In the genomic region with DNA sequence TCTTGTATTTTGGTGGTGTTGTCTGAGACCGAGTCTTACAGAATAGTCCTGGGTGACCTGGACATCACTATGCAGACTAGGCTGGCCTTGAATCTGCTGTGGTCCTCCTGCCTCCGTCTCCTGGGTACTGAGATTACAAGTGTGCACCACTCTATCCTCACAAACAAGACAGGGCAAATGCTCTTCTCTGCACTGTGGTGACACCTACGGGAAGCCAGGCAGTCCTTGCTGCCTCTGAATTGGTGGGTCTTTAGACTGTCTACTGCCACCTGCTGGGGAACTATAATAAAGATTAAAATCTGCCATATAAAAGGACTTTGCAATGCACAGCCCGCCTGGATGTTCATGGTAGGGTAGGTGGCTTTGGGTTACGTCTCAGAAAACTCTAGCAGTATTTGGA, we compare ENCODE assay signal across 8 mouse cellular contexts. TPM values are rescaled to one million over a fixed set of nuclear protein-coding genes. Genes with fewer than 3 reads are reported as not detected.
DNase-seq lines count a peak whose midpoint lies in the region; ATAC-seq and TF ChIP-seq lines count a peak whose summit lies in the region.

No protein-coding gene starts in this region.

- no peaks in the 10 kb centered on the region for H3K36me3 ChIP-seq in kidney, postnatal 0 days (ENCODE audit: insufficient read depth, low read length)
- no peaks in the 10 kb centered on the region for H3K36me3 ChIP-seq in liver, embryonic 14.5 days (replicated peaks; ENCODE audit: control insufficient read depth, insufficient read depth, low read depth)

- no peak overlapping the region for H3K4me3 ChIP-seq in kidney, postnatal 0 days (replicated peaks; ENCODE audit: low read depth, low read length)
- no peak overlapping the region for H3K4me3 ChIP-seq in liver, embryonic 14.5 days (ENCODE audit: insufficient read depth in 1 of 2, low read depth in 2 of 2, low read length in 2 of 2)

- H3K4me1 ChIP-seq in kidney, postnatal 0 days (replicated peaks; ENCODE audit: insufficient read depth, low read length), result peaks cover 6% of the 10 kb centered on the region; the same call in 1 of the 2 replicates
- 0 out of 4 replicates have a peak, but pooled peaks cover 0 to 4% of the 10 kb centered on the region in 2 experiments for H3K4me1 ChIP-seq in liver, embryonic 14.5 days (replicated peaks; ENCODE audit: control insufficient read depth in 2 of 2, insufficient read depth in 2 of 2, low read length in 1 of 2)

- TF ChIP-seq CTCF in kidney, postnatal 0 days (IDR thresholded peaks at IDR 0.05; ENCODE audit: low read depth), result peak; percentile 92
- TF ChIP-seq CTCF in liver, embryonic 14.5 days (IDR thresholded peaks at IDR 0.05; ENCODE audit: low read depth), result peak; percentile 86

- peak; percentile 71 to 75 for DNase-seq in B cell, adult 2 months
- peak; percentile 90 for DNase-seq in NIH3T3 (ENCODE audit: low read depth)
- DNase-seq in cerebellum, adult 9-11 months, result peak; percentile 42
- peak; percentile 29 to 52 for DNase-seq in heart, adult 9 months (ENCODE audit: low spot score in 2 of 2)
- peak; percentile 93 for DNase-seq in kidney, postnatal 0 days (ENCODE audit: low spot score)
- peak; percentile 57 to 64 (median 58) for DNase-seq in liver, embryonic 14.5 days (ENCODE audit: low read depth in 3 of 3, low spot score in 3 of 3)
- DNase-seq in neural tube, embryonic 10.5 days (ENCODE audit: extremely low spot score, low spot score), result peak; percentile 44
- peak; percentile 70 for DNase-seq in testis, postnatal 10 days (ENCODE audit: low spot score)

- H3K27me3 ChIP-seq in kidney, postnatal 0 days (ENCODE audit: insufficient read depth, low read length), result no peaks in the 10 kb centered on the region
- H3K27me3 ChIP-seq in liver, embryonic 14.5 days (ENCODE audit: control insufficient read depth, insufficient read depth, low read length), result peaks cover 2% of the 10 kb centered on the region; the same call in 1 of the 2 replicates

- H3K9ac ChIP-seq in kidney, postnatal 0 days (ENCODE audit: low read depth, low read length), result no peak overlapping the region
- no peak overlapping the region for H3K9ac ChIP-seq in liver, embryonic 14.5 days (replicated peaks)

- no peak overlapping the region for H3K27ac ChIP-seq in kidney, postnatal 0 days
- H3K27ac ChIP-seq in liver, embryonic 14.5 days, result no peak overlapping the region

- ATAC-seq in kidney, postnatal 0 days (replicated peaks; ENCODE audit: low FRiP score, low read depth), result peak; percentile 26; the same call in 1 of the 2 replicates
- ATAC-seq in liver, embryonic 14.5 days (ENCODE audit: insufficient read depth), result peak; percentile 31; the same call in 1 of the 2 replicates

- 33% methylated on average over 5 of the region's 5 CpGs for WGBS in kidney, postnatal 0 days
- WGBS in liver, embryonic 14.5 days (ENCODE audit: insufficient replicate concordance), result 27% methylated on average over 5 of the region's 5 CpGs

- H3K4me2 ChIP-seq in kidney, postnatal 0 days (ENCODE audit: low read length), result no peak overlapping the region
- no peak overlapping the region for H3K4me2 ChIP-seq in liver, embryonic 14.5 days (ENCODE audit: low read depth)

- no peak for TF ChIP-seq EP300 in liver, embryonic 14.5 days (IDR thresholded peaks at IDR 0.05; ENCODE audit: low read depth)

- no peaks in the 10 kb centered on the region for H3K9me3 ChIP-seq in kidney, postnatal 0 days (replicated peaks; ENCODE audit: low read length)
- no peaks in the 10 kb centered on the region for H3K9me3 ChIP-seq in liver, embryonic 14.5 days (ENCODE audit: control insufficient read depth, low read length)

RNA-seq across cellular contexts. Expression of a gene that starts 32.8 kb away (rescaled TPM):
- polyA plus RNA-seq in kidney, postnatal 0 days (2015; fragmentation: Nextera tagmentation; extraction: Ambion mirVana), result 7.3 and 8.0 TPM in 2 replicates
- polyA plus RNA-seq in liver, embryonic 14.5 days (2012; rRNA removed), result 2.8 and 4.3 TPM in 2 replicates
- 5.0 and 5.4 TPM in 2 replicates for polyA plus RNA-seq in liver, embryonic 14.5 days (2014; fragmentation: Nextera tagmentation; extraction: Ambion mirVana)

Comparison
In these comparisons a context has a peak if more than half of its experiments do, and no peak if none do; other contexts are left out.
1. DNase-seq: peak in every context shown above with its lines; median percentile 93 in kidney, postnatal 0 days; 90 in NIH3T3; 73 in B cell, adult 2 months; 70 in testis, postnatal 10 days; 58 in liver, embryonic 14.5 days; 44 in neural tube, embryonic 10.5 days; 42 in cerebellum, adult 9-11 months; 40 in heart, adult 9 months.